Mouse (Mus musculus) G1E (cell line): Measurements from ENCODE around the gene Zdhhc5.

Source experiments
- CTCF ChIP-seq: IDR thresholded peaks from 2 replicates; pipeline ENCODE4 v1.5.1; 2012; ENCODE audit warnings: low read depth, low read length, inconsistent platforms, mixed read lengths
- GATA1 ChIP-seq: IDR thresholded peaks from 2 replicates; pipeline ENCODE4 v1.6.1; 2012; ENCODE audit warnings: borderline replicate concordance, low read length, inconsistent platforms, mixed read lengths
- POLR2AphosphoS5 ChIP-seq: IDR thresholded peaks from 2 replicates; pipeline ENCODE4 v1.6.1; 2012; ENCODE audit warnings: low read depth, low read length, inconsistent platforms; ENCODE audit not compliant: insufficient replicate concordance
- TAL1 ChIP-seq: conservative IDR thresholded peaks from 2 replicates; pipeline ENCODE4 v1.6.1; 2012; ENCODE audit warnings: low read depth, low read length, inconsistent platforms, mixed read lengths

DNA sequence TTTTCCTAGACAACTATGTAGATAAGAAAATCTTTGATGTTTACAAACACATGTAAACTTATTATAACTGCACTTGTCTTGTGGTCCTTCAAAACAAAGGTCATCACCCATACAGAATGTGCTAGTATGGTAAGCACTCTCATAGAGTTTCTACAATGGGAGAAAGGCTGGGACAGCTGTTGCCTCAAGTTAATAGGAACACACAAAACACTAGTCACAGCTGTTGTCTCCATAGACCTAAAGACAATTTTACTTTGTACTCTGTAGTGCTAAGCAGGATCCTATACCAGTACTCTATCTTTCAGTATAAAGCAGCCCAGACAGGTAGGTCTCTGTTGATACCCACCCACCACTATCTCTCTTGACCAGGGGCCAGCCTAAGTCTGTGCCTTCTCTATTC is 74.1 kb downstream of the Zdhhc5 start:
- TF ChIP-seq CTCF (no peak), GATA1 (no peak), TAL1 (no peak), POLR2AphosphoS5 (no peak)
